Mouse (Mus musculus) heart, adult 9 months (tissue): ENCODE measurements around the gene Apaf1.
A peak's percentile ranks its signal among the peaks of the same experiment; 100 is the strongest.

Source experiments
- DNase-seq, 2 experiments: peaks; one replicate each; pipeline ENCODE4 v3.0.0; 2022; ENCODE audit warnings: low spot score in 2 of 2

Gene Apaf1

GRCm38 (mm10) chr10:91081959-91082507 lies 537 bp downstream of the Apaf1 start:
- DNase-seq, result peak in 1 of 2 experiments; percentile 4

DNA sequence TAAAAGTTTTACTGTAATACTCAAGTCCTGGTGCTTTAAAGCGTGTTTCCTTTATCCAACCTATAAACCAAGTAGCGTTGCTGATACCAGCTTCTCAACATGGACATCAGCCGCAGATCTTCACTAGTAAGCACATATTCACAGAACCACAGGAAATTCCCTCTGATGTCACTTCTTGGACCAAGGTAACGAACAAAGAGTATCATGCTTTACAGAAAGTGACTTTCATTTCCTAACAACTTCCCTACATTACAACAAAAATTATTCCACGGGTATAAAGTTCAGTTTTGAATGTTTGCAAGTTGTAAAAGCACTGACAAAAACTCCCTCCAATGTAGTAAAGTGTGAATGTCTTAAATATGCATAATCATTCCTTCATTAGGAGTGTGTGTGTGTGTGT lies 2.0 kb downstream of the Apaf1 start:
- peak in 1 of 2 experiments; percentile 8 for DNase-seq

DNA sequence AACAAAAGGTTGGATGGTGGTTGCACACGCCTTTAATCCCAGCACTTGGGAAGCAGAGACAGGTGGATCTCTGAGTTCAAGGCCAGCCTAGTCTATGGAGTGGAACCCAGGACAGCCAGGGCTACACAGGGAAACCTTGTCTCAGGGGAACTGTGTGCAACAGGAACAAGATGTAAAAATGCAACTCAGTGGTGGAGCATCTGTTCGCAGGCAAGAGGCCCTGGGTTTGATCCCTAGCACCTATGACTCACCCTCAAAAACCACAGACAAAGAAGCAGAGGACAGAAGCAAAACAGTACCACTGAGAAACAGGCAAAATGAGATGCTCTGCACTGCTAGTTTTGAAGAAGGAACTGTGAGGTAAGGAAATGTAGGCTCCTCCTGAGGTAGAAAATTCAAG lies 5.9 kb downstream of the Apaf1 start:
- DNase-seq, result no peak

DNA sequence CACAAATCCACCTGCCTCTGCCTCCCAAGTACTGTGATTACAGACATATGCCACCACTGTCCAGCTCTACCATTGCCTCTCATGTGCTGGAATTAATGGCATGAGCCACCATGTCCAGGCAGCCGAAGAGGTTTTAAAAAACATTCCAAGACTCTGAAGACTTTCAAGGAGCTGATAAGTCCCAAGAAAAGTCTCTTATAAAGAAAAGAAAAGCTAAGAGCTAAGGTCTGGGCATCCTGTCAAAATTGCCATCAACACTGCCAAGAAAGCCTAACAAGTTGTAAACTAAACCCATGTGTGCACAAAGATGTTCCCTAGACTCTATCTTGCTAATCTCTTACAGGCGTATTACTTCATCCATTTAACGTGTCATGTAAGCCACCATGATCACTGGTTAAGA lies 9.2 kb downstream of the Apaf1 start:
- no peak for DNase-seq

DNA sequence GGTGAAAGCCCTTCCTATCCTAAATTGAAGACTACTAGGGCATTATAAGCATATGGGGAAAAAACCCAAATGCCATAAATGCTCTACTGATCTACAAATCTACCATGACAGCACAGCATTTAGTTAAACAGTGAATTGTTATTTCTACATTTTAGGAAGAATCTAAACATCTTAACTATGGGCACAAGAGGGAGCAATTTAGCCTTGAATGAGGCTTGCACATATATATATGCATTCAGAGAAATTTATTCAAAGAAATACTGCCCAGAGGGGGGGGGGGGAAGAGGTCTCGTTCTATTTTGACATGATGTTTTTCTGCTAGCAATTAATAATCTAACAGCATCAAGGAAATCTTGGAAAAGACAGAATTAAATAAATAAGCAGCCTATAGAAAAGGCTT lies 10.8 kb downstream of the Apaf1 start:
- DNase-seq, result no peak

DNA sequence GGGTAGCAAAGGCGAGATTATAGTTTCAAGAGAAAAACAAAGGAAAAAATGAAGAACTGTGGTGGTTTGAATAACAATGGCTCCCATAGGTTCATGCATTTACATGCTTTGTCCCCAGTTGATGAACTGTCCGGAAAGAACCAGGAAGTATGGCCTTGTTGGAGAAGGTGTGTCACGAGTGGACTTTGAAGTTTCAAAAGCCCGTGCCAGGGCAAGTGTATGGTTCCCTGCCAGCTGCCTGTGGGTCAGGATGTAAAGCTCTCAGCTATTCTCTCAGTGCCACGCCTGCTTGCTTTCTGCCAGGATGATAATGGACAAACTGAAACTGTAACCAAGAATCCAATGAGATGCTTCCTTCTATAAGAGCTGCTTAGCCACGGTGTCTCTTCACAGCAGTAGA lies 20.2 kb downstream of the Apaf1 start:
- no peak for DNase-seq

DNA sequence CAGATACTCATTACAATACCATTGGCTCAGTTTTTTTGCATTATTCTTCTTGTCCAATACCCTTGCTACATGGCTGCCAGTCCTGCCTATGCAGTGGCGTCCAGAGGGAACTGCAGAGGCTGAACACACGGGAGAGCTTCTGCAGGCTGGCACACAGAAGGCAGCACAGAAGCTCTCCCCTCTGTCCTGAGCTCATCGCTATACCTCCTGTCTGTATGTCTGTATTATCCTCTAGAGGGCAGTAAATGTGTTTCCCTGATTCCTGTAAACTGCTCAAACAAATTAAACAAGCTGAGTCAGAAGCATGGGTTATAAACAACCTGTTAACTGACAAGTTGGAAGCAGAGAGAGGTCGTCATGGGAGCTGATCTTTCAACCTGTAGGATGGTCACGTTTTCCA lies 21.8 kb downstream of the Apaf1 start:
- no peak for DNase-seq

- no peak for DNase-seq
These were observed 29.8 kb downstream of the Apaf1 start for GRCm38 (mm10) chr10:91052734-91053133.

DNA sequence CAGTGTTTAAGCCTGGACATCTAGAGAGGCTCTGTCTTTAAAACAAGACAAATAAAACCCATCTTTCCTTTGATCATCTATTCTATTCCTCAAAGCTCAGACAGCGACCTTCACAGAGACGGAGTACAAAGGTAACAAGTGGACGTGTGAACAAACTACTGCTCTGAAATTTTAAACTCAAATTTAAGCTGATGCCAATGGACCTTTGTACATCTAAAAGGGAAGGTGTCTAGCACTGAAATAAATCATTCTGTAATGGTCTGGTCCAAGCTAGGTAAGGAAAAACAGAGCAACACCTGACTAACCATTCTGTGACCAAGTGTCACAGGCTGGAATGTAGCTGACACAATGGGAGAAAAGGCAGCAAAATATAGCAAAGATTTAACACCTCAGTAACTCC lies 31.4 kb downstream of the Apaf1 start:
- no peak for DNase-seq

- DNase-seq, result no peak
These were observed 32.9 kb downstream of the Apaf1 start for GRCm38 (mm10) chr10:91049696-91050095.

GRCm38 (mm10) chr10:91033942-91034341 lies 48.6 kb downstream of the Apaf1 start:
- peak in 1 of 2 experiments; percentile 21 for DNase-seq

DNA sequence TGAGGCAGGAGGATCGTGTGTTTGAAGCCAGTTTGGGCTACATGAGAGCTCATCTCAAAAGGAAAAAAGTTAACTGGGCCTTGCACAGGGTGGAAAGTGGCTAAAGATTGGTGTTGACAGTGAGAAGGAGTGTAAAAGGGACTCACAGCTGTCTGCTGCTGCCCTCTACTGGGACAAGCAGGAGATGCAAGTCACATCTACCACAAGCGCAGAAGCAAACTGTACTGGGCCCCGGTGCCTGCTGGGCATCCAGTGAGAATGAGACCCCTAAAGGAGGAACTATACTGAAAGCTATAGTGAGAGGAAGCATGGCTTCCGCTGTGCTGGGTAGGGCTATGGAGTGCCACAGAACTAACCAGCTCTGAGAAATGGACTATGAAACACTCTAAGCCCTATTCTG lies 50.2 kb downstream of the Apaf1 start:
- DNase-seq, result peak; percentile 48 to 75

- peak; percentile 15 to 58 for DNase-seq
These were observed 51.4 kb downstream of the Apaf1 start for GRCm38 (mm10) chr10:91031176-91031575.

- DNase-seq, result no peak
These were observed 53.5 kb downstream of the Apaf1 start for GRCm38 (mm10) chr10:91029002-91029539.

GRCm38 (mm10) chr10:91027964-91028363 lies 54.6 kb downstream of the Apaf1 start:
- DNase-seq, result no peak

- no peak for DNase-seq
These were observed 55.1 kb downstream of the Apaf1 start for GRCm38 (mm10) chr10:91027468-91027867.

GRCm38 (mm10) chr10:91005858-91006538 lies 76.6 kb downstream of the Apaf1 start:
- no peak for DNase-seq

DNA sequence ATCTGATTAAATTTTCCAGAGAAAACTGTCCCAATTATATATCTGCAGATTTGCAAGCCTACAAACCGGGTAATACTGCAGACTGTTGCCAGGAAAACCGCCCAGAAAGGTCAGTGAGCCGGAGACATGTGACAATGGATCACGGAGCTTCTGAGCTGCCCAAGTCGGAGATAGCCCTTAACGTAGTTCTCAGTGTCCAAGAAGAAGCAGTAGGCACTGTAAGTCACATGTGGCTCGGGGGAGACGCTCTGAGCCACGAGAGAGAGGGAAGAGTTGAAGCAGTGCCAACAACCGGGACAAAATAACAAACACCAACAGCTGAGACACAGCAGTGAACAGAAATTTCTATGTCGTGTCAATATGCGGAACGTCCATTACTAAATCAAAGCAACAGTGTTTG lies 81.1 kb downstream of the Apaf1 start:
- peak; percentile 47 to 58 for DNase-seq

- DNase-seq, result no peak
These were observed 82.7 kb downstream of the Apaf1 start for GRCm38 (mm10) chr10:90999899-91000298.

DNA sequence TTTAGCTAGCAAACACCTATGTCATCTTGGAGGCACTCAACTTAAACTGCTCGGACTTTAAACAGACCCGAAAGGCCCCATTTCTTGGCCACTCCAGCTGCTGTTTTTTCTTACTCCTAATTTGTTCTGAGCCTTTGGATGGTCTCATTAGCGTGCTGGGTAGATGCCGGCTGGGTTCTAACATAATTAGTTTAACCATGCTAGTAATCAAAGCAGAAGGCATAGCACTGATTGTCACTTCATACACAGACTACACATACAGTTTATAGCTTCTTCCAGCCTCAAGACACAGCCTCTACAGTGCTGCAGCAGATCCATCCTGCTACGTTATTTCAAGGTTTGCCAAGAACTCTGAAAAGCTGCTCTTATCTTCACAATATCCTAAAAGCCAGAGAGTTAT lies 88.7 kb downstream of the Apaf1 start:
- DNase-seq, result no peak

DNA sequence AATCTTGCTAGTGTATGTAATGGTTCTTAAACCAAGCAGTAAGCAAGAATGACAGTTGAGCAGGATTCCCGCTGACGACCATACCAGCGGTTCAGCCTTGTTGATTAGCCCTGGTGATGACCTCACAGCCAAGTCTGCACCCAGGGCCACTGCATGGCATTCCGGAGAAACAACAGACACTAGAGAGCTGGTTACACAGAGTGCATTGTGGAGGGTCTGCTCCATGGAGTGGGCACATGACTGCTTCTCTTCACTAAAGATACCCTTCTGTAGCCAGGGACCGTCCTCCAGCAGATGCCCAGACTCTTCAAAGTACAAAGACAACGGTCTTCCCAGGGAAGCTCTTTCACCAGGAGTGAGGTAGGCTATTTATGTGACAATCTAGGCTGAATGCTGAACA lies 90.3 kb downstream of the Apaf1 start:
- no peak for DNase-seq

- no peak for DNase-seq
These were observed 92.2 kb downstream of the Apaf1 start for GRCm38 (mm10) chr10:90990340-90990739.

DNA sequence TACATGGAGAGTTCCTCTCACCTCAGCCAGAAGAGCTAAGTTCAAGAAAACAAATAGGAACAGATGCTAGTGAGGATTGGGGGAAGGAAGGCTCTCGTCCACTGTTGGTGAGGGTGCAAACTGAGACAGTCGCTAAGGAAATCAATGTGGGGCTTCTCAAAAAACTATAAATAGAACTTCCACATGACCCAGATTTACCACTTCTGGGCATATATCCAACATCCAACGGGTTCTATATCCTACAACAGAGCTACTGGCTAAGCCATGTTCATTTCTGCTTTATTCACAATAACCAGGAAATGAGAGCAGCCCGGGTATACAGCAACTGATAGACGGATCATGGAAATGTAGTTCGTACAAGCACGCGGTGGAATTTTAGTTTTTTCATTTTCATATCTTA lies 99.5 kb downstream of the Apaf1 start:
- DNase-seq, result peak; percentile 11 to 34

- DNase-seq, result no peak
These were observed 100.8 kb downstream of the Apaf1 start for GRCm38 (mm10) chr10:90981811-90982210.
